8 mouse cellular contexts compared by ENCODE assay signal in the genomic region with DNA sequence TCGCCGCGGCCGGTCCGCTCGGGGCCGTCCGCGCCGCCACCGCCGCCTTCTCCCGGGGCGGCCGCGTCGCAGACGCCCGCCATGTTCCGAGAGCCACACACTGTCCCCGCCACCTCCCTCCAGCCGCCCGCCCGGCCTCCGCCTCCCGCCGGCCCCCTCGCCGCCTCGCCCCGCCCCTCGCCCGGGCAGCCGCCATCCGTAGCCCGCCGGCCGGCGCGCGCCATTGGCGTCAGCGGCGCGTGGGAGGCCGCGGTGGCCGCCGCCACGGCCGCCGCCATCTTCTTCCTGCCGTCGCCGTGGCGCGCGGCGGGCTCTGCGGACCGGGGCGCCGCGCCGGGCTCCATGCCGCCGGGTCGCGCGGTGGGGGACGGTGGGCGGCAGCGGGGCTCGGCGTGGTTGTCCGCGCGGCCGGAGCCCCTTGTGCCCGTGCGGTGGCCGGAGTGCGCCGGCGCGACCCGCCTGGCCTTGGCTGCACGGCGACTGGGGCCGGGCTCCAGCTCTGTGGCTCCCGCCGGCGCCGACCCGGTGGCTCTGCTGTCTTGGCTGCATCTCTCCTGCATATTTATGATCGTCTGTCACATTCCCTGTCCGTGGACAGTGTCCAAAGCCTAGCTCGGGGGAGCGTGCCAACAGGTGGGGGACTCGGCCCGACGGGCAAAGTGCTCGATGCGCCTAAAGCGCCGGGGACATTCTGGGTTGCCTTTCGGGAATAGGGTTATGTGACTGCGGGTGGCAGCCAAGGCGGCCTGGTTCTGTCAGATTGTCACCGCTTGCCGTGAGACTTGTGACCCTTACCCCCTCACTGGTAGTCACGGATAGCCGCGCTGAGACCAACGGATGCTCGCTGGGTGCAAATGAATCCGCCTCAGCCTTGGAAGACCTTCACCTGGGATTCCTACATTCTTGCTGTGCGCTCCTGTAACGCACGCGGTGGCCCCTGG. TPM values are rescaled to one million over a fixed set of nuclear protein-coding genes. Genes with fewer than 3 reads are reported as not detected.
DNase-seq lines count a peak whose midpoint lies in the region; ATAC-seq lines count a peak whose summit lies in the region.

A gene (minus strand): TSS at position 106 of the 941 bp plus-strand sequence.

- H3K27me3 ChIP-seq in intestine, embryonic 15.5 days (replicated peaks): no peaks in the 10 kb centered on the region

- peak; percentile 98 for ATAC-seq in intestine, embryonic 15.5 days

- DNase-seq in adrenal gland, adult 18-20 months (ENCODE audit: low spot score in 2 of 2): peak; percentile 93 to 95
- DNase-seq in embryo, embryonic 11 days: peak; percentile 92
- DNase-seq in gastrocnemius, postnatal 36 days: peak; percentile 79 to 84
- DNase-seq in left cerebral cortex, postnatal 25 days (ENCODE audit: low spot score in 2 of 2): peak; percentile 84 to 87
- peak; percentile 68 for DNase-seq in mesoderm, embryonic 11.5 days (ENCODE audit: low read depth, low spot score)
- peak; percentile 90 for DNase-seq in right cerebral cortex, postnatal 25 days
- DNase-seq in urinary bladder, postnatal 4 days (ENCODE audit: low spot score in 2 of 2): peak; percentile 86 to 89

- H3K9me3 ChIP-seq in intestine, embryonic 15.5 days: no peaks in the 10 kb centered on the region

- H3K9ac ChIP-seq in intestine, embryonic 15.5 days: peak within 1 kb of the TSS; percentile 98

- no peaks in the 10 kb centered on the region for H3K36me3 ChIP-seq in intestine, embryonic 15.5 days

- peak within 1 kb of the TSS; percentile 77 for H3K4me2 ChIP-seq in intestine, embryonic 15.5 days (replicated peaks)

- intact Hi-C loops in gastrocnemius, postnatal 36 days (cut with DNase I): loop anchor here (10.0 kb wide), 1 partner anchor 1288 kb away; no protein-coding TSS in a partner anchor
- intact Hi-C loops in left cerebral cortex, postnatal 25 days (cut with DNase I): loop anchor here (2.0 kb wide), 1 partner anchor 30 kb away; no protein-coding TSS in a partner anchor

- H3K4me3 ChIP-seq in intestine, embryonic 15.5 days (replicated peaks): peak within 1 kb of the TSS; percentile 90

- WGBS in intestine, embryonic 15.5 days: under 1% methylated on average over 84 of the region's 121 CpGs

- H3K27ac ChIP-seq in intestine, embryonic 15.5 days: peak within 1 kb of the TSS; percentile 90

- H3K4me1 ChIP-seq in intestine, embryonic 15.5 days (replicated peaks): peaks cover 10% of the 10 kb centered on the region

RNA-seq across cellular contexts. Expression of the gene that starts here (rescaled TPM):
- 10 to 100 TPM; 52.9 to 56.8 TPM for total RNA-seq in adrenal gland, adult 18-20 months (2021)
- 10 to 100 TPM; 37.0 to 37.4 TPM for total RNA-seq in gastrocnemius, postnatal 36 days (2021)
- polyA plus RNA-seq in intestine, embryonic 15.5 days (2015; fragmentation: Nextera tagmentation; extraction: Ambion mirVana): 23.8 and 26.3 TPM in 2 replicates
- 10 to 100 TPM; 49.4 to 49.7 TPM for total RNA-seq in left cerebral cortex, postnatal 25 days (2021)

Comparison
In these comparisons a context has a peak if more than half of its experiments do, and no peak if none do; other contexts are left out.
1. Peak in every context shown above with its lines: DNase-seq, ATAC-seq, H3K4me3 ChIP-seq and H3K27ac ChIP-seq.